Mouse (Mus musculus): ENCODE results near the gene Klhdc8a.

Klhdc8a gene

DNA sequence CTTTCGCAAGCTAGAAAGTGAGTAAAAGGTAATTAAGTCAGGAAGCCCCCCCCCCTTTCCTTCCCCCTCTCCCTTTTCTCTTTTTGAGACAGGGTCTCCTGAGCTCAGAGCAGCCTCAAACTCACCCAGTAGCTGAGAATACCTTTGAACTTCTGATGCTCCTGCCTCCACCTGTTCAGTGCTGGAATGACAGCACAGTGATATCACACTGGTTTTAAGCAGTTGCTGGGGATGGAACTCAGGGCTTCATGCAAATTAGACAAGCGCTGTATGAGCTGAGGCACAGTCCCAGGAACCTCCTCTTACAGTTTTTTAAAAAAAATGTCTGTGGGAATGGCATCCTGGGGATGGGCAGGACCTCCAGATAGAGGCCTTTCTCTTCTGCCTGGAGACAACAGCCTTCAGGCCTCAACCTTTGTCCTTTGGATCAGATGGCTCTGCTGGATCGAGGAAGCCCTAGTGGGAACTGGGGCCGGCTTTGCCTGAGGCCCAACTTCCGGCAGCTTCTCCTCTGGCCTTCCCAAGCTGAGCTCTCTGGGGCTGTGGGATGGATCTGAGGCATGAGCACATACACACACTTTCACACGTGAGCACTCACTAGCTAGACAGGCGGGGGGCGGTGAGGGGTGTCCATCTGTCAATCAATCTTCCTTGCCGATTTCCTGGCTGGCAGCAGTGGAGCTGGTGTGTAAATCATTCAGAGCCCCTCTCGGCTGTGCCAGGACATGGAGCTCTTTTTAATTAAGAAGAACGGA lies 7.3 kb upstream of the Klhdc8a start:
- no peak for DNase-seq (ENCODE audit: low spot score in 2 of 2)

DNA sequence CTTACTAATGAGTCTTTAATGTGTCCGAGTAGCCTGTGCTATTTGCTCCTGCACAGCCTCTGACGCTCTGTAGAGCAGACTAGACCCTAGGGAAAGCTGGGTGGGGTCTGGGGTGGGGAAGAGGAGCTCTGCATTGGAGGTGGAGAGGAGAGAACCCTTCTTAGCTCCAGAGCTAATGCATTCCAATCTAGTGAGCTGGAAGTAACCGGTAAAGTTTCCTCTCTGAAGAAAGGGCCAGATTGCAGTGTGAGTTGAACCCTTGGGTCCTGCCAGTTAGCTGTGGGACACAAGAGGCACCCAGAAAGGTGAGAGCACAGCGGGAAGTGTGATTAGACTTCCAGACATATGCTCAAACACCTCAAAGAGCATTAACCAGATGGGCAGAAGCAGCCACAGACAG lies 6.7 kb upstream of the Klhdc8a start:
- no peak for DNase-seq (ENCODE audit: low spot score in 2 of 2)

DNA sequence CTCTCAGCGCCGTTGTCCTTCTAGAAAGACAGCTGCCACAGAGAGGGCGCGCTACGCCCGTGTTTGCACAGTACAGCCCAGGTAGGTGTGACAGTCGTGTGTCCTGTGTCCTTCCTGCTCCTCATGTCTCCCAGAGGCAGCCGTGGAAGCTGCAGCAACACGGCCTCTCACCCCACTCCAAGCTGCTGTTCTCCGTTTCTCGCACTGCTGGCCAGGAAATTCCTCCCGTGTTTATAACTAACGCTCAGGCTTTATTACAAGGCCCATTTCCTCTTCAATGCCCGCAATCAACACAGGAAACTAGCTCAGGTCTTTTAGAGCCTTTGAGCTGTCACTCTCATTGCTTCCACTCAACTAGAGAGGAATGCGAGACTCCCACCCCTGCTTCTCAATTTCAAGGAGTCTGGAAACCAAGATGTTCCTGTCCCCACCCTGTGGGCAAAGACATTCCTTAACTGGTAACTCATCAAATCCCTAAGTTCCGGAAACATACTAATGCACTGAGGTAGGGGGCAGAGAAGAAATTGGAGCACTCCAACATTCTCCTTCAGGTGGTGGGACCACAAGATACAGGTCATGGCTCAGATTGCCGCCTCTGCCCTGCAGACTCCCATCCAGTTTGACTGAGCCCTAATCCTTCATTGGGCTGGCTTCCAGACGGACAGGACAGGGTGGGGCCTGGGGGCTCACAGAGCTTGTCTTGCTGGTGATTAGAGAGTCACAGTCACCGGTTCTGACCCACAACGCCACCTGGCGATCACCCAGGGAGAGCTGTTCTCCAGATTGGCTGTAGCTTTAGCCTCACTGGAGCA lies 5.9 kb upstream of the Klhdc8a start:
- no peak for DNase-seq (ENCODE audit: low spot score in 2 of 2)

DNA sequence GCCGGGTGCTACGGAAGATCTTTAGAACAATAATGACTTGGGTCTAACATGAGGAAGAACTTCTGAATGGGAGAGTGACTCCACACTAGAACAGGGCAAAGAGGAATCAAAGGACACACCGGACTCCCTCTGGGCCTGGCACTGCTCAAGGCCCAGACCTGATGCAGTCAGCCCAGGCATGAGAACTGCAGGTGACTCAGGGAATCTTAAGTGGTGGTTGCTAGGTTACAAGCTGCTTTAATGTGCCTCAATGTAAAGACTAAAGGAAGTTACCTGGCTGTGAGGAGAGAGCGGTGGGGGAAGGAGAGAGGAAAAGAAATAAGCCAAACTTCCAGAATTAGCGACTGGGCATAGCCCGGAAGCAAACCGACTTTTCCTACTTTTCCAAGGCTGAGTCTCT lies 2.9 kb upstream of the Klhdc8a start:
- no peak for DNase-seq (ENCODE audit: low spot score in 2 of 2)

DNA sequence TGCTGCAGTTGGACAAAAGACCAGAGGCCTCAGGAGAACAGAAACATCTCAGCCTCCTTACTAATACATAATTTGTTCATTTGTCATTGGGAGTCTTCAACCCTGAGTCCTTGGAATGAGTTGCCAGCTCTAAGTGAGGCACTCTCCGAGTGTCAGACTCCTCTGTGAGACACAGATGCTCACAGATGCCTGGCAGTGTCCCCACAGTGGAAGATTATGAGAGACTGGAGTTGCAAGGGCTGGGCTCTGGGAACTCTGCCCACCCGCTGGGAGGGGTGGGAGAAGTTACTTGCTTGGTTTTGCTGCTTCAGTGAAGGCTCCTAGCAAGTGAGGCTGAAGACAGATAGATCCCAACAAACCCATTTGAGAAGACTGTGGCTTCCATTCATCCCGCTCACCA lies 2.4 kb upstream of the Klhdc8a start:
- no peak for DNase-seq (ENCODE audit: low spot score in 2 of 2)

DNA sequence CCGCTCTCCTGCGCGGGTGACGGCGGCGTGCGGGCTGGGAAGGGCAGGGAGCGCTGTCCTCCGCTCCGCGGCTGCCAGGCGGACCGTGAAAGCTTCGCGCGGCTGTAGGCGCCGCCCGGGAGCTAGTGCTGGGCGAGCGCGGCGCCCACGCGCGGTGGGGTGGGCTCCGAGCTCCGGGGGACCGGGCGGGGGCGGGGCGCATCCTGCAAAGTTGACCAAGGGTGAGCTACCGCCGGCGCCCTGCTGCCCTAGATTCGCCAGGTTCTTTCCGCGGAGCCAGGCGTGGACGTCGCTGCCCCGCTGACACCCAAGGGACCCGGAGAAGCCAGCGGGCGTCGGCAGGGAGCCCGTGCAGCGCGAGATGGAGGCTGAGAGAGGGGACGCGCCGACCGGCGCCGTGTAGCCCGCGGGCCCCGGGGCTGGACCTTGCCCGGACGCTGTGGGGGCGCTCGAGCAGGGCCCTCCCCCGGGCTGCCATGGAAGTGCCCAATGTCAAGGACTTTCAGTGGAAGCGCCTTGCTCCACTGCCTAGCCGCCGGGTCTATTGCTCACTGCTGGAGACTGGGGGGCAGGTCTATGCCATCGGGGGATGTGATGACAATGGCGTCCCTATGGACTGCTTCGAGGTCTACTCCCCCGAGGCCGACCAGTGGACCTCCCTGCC lies 507 bp downstream of the Klhdc8a start:
- no peak for DNase-seq (ENCODE audit: low spot score in 2 of 2)

DNA sequence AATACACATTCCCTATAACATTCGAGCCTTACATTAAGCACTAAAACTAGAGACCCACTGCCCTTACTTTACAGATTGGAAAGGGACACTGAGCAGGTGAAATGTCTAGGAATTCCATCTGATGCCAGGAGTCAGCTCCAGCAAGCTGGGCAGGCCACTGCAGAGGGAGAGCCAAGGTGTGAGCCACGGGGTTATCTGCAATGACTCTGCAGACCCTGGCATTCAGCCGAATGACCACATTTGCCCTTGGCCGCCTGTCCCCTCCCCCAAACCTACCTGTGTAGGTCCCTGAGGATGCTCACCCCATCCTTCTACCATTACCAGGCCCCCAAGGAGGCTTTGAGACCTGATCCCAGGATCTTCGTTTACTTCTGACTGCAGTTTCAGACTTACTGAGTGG lies 1.3 kb downstream of the Klhdc8a start:
- no peak for DNase-seq (ENCODE audit: low spot score in 2 of 2)

DNA sequence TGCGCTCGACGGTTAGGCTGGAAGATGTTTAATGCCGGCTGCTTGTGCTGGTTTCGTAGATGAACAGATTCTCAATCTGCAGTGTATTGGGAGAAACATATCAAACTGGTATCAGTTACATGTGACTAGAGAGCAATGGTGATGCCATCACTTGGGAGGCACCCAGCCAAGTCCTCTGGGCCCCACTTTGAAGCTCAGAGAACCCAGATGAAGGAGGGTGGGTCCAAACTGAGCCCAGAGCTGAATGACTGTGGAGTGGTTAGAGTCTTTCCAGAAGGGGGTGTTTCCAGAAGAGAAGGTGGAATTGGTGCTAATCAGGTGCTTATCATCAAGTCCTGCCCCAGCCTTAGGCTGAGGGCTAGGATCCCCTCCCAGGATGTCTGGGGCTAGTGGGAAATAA lies 2.8 kb downstream of the Klhdc8a start:
- DNase-seq (ENCODE audit: low spot score in 2 of 2) = no peak

DNA sequence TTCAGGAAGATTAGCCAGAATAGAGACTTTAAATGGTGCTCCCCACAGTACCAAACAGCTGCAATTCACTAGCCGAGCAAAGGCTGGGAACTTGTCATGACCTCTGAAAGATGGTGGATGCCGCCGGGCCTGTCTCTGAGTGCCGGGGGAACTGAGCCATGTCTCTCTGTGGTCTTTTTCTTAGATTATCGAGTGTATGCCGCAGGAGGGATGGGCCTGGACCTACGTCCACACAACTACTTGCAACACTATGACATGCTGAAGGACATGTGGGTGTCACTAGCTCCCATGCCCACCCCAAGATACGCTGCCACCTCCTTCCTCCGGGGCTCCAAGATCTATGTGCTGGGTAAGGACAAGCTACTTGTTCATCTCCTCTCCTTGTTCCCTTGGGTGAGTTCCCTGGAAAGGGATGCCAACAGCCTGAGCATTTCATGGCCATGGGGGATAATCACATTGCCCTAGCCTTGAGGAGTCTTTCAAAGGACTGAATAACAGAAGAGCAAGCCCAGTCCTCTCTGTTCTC lies 4.0 kb downstream of the Klhdc8a start:
- no peak for DNase-seq (ENCODE audit: low spot score in 2 of 2)

DNA sequence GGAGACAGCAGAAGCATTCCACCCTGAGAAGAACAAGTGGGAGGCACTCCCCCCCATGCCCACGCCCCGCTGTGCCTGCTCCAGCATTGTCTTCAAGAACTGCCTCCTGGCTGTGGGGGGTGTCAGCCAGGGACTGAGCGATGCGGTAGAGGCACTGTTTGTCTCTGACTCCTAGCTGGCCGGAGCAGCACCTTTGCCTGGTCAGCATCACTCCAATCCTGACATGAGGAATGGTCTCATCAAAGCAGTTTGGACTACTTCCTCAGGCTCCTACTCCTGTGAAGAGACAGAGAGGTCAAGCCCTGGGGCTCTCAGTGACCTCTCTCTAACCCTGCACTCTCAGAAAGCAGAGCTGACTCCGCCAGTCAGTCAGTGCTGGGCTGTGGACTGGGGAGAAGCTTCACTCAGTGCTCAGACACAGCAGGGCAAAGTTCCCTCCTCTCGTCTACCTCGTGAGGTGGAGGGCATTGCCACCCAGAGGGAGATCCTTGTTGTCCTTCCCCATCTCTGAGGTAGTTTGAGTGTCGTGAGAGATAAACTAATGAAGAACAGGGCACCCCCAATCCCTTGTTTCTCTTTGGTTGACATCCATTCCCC lies 6.3 kb downstream of the Klhdc8a start:
- DNase-seq (ENCODE audit: low spot score in 2 of 2) = no peak

DNA sequence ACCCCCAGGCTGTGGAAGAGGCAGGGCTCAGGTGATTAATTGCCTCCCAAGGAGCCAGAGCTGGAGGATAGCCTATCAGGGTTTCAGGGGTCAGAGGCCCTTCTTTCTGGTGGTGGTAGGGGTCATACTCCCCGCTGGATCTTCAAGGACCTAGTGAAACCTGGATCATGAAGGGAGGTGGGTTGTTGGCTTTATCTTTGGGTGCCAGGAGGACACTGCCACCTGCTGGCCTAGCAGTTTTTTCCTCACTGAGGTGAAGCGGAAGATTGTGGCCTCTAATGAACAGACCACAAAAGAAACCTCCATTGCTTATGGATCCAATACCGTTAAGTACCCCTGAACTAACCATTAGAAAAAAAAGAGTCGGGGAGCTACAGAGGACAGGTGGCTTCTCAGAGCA lies 7.7 kb downstream of the Klhdc8a start:
- DNase-seq (ENCODE audit: low spot score in 2 of 2) = peak in 1 of 2 experiments; percentile 56

DNA sequence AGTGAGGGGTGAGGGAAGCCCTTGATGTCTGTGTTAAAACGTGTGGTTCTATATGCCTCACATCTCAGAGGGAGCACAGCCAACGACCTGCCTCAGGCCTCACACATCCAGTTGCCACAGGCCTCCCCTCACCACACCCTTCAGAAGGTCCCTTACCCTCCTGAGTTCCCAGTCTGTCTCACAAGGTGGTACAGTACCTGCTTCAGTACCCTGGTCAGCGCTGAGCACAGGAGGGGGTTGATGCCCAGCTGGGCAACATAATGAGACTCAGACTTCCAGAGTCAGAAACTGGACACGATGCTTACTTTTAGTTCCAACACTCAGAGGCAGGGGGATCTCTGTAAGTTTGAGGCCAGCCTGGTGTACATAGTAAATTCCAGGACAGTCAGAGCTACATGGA lies 8.4 kb downstream of the Klhdc8a start:
- DNase-seq (ENCODE audit: low spot score in 2 of 2) = no peak

DNA sequence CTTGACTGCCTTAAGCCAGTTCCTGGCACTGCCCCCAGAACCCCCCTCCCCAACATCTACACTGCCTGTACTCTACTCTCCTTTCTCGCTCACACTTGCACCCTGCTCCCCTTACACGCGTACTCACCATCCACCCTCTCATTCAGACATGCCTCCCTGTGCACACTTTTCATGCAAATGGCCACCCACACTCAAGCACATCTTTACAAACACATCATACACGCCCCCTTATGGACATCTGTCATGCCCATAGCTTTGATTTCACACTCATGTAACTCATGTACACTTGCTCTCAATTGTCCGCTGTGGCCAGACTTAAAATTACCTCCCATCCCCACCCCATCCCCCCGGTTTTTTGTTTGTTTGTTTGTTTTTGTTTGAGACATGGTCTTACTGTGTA lies 9.5 kb downstream of the Klhdc8a start:
- DNase-seq (ENCODE audit: low spot score in 2 of 2) = no peak

DNA sequence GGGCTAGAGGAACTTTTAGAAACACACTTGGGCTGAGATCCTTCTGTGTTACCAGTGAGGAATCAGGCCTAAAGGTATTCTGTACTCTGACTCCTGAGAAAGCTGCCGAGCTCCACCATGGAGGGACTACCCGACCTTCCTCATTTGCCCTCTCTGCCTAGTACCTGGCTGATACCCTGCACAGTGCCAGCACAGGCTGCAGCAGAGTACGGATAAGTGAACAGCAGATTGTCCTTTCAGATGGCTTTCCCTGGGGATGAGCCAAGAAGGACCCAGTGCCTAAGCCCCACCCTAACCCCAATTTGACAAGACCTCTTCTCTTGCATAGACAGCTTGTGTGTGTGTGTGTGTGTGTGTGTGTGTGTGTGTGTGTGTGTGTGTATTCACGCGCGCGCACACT lies 10.2 kb downstream of the Klhdc8a start:
- no peak for DNase-seq (ENCODE audit: low spot score in 2 of 2)

DNA sequence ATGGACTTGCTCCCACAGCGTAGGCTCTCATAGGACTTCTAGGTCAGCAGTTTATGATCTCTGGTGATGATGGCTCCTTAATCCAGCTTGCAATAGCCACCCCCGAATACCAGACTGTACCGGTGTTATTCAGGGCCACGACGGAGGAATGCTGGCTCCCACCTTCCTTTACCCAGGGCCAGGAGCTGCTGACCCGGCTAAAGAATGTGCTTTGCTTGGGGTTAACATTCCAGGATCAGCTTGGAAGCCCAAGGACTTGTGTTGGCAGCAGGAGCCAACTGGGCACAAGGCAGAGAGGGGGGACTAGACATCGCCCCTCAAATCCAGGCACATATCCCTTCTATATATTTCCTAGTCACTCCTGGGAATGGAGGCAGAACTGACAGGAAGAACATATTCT lies 12.3 kb downstream of the Klhdc8a start:
- DNase-seq (ENCODE audit: low spot score in 2 of 2) = no peak

DNA sequence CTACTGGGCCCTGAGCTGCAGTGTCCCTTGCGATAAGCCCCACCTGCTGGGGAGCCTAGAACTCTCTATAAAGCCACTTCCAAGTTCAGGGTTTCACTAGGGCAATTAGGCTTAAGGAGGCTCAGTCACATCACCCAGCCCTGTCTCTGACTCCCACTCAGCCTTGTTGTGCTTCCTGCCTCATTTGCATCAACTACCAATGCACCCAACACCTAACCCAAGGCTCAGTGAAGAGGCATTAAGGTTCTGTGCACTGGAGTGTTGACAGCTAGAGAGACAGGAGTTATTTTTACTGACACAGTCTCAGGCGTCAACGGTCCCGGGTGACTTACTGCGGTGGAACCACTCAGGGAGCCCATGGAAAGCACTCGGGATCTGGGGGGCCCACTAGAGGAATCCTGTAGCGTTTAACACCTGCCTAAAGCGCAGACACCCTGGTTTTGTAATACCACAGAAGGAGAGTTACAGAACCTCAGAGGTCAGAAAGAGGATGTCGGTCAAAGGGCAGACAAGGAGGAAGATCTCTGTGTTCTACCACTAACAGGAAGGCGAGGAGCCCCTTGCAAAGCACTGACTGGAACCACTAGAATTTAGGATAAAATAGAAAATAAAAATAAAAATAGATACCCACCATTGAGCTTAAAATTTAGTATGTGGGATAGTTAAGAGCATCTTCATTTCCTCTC lies 12.9 kb downstream of the Klhdc8a start:
- DNase-seq (ENCODE audit: low spot score in 2 of 2) = no peak

DNA sequence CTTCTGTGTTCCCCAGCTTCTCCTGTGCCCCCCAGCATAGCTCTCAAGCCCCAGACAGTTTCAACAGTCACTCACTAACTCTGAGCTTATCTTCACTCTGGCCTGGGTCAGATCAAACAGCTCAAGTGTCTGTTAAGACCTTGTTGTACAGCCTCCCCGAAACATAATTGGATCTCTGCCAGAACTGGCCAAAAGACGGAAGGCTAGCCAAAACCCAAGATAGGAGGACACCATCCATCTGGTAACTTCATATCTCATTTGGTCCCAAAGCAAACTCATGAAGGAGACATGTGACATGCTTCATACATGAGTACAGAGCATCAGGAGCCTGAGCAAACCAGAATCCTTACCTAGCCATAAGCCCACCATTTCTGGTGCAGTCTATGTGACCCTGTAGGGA lies 13.6 kb downstream of the Klhdc8a start:
- no peak for DNase-seq (ENCODE audit: low spot score in 2 of 2)

DNA sequence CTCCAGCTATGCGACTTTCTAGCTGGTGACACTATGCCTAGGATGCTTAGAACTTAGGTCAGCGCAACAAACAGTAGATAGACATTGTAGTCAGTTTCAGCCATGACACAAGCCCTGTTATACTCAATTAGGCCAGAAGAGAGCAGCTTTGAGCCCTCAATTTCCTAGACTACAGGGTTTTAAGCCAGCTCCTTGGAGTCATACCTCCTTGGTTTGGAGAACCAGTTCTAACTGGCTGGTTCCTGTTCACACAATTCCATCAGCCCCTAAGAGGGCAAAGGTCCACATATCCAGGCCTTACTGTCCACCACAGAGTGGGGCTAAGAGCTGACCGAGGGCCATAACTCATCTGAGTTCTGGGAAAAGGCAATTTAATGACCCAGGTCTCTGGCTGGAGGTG lies 14.3 kb downstream of the Klhdc8a start:
- DNase-seq (ENCODE audit: low spot score in 2 of 2) = peak in 1 of 2 experiments; percentile 64

DNA sequence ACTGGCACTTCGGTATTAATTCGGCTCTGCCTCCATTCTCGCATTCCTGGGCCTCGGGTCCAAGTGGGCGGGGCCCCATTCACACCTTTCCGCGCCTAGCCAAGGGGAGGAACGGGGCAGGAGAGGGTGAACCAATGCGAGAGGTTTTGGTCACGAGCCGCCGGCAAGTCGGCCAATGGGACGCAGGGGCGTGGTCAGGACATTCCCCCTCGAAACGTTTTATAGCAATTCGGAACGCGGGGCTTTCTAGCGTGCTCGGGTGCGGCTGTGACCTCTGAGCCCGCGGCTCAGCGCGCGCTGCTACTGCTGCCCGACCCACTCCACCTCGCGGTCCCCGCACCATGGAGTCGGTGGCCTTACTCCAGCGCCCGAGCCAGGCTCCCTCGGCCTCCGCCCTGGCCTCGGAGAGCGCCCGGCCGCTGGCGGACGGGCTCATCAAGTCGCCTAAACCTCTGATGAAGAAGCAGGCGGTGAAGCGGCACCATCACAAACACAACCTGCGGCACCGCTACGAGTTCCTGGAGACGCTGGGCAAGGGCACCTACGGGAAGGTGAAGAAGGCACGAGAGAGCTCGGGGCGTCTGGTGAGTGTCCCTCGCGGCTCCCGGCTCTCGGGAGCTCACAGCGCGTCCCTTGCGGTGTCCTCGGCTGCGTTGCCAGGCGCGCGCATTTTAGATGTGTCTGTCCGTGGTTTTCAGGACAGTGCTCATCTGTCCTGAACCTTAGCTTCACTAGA lies 17.6 kb downstream of the Klhdc8a start, which contains the start of gene Nuak2:
Nuak2 (plus strand) TSS at position 238 of the 736 bp plus-strand sequence.
- DNase-seq (ENCODE audit: low spot score in 2 of 2) = peak in 1 of 2 experiments; percentile 75

DNA sequence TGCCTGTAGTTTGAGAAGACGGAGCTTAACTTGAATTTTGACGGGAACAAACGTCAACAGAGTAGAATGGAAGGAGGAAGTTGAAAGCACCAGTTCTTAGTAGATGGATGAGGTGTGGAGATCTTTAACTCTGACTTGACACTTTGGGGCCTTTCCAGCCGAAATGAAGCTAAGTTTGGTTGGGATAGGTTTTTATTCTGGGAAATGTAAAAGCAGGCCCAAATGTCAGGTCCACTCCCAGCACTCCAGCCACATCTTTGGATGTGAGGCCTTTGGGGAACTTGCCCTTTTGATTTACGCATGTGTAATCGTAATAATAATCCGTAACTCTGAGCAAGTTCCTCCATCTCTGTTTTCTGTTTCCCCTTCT lies 18.2 kb downstream of the Klhdc8a start:
- no peak for DNase-seq (ENCODE audit: low spot score in 2 of 2)

DNA sequence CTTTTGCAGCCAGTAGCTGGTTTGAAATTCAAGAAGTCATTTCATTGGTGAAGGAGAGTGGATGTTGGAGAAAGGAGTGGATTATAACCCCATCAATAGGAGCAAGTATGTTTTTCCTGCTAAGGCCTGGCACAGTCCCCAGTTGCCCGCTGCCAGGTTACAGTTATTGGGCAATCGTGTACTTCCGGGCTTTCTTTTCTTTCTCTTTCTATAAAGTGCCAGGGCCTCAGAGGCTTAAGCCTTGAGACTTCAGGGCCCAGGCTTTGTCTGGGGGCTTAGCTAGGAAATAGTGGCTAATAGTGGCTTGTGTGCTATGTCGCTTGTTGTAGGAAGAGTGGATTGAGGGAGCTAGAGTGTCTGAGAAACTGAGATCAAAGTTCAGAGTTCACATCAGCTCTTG lies 19.0 kb downstream of the Klhdc8a start:
- no peak for DNase-seq (ENCODE audit: low spot score in 2 of 2)

All from left cerebral cortex, adult 9 months (tissue).